ENCODE assay signal across 8 mouse cellular contexts in genomic region chr14:50870805-50871143, GRCm38 (mm10). TPM values are rescaled to one million over a fixed set of nuclear protein-coding genes. Genes with fewer than 3 reads are reported as not detected.
DNase-seq lines count a peak whose midpoint lies in the region; ATAC-seq and TF ChIP-seq lines count a peak whose summit lies in the region.

No protein-coding gene starts in this region.

- H3K4me2 ChIP-seq in heart, embryonic 11.5 days: peak overlapping the region; percentile 57
- H3K4me2 ChIP-seq in hindbrain, embryonic 14.5 days (replicated peaks): peak overlapping the region; percentile 63

- H3K4me3 ChIP-seq in heart, embryonic 11.5 days (ENCODE audit: low read depth, low read length): peak overlapping the region; percentile 65
- H3K4me3 ChIP-seq in G1E (ENCODE audit: low read depth, low read length): peak overlapping the region; percentile 77
- H3K4me3 ChIP-seq in hindbrain, embryonic 14.5 days (replicated peaks; ENCODE audit: low read length): peak overlapping the region; percentile 44

- intact Hi-C loops in heart, postnatal 36 days (cut with DNase I): loop anchor here (5.0 to 10.0 kb wide), 2 partner anchors 62 to 194 kb away; partner anchors contain the start of genes Pip4p1 and Pnp

- no peaks in the 10 kb centered on the region for H3K4me1 ChIP-seq in heart, embryonic 11.5 days (ENCODE audit: control insufficient read depth, insufficient read depth, low read length)
- H3K4me1 ChIP-seq in G1E (ENCODE audit: insufficient read depth, low read depth, low read length): peaks cover 17% of the 10 kb centered on the region
- H3K4me1 ChIP-seq in hindbrain, embryonic 14.5 days (replicated peaks; ENCODE audit: control insufficient read depth, insufficient read depth, low read length): 0 out of 2 replicates have a peak, but pooled peaks cover 5% of the 10 kb centered on the region

- no peak for ATAC-seq in heart, embryonic 11.5 days (replicated peaks; ENCODE audit: insufficient number of reproducible peaks, low FRiP score, low TSS enrichment)
- no peak for ATAC-seq in G1E (ENCODE audit: extremely low read depth, insufficient number of reproducible peaks, low FRiP score, poor library complexity, severe bottlenecking)
- no peak for ATAC-seq in hindbrain, embryonic 14.5 days (ENCODE audit: low FRiP score)

- no peak for TF ChIP-seq CTCF in G1E (IDR thresholded peaks at IDR 0.05; ENCODE audit: low read depth, low read length)

- H3K9ac ChIP-seq in heart, embryonic 11.5 days (ENCODE audit: low read depth, low read length): peak overlapping the region; percentile 78
- peak overlapping the region; percentile 60 for H3K9ac ChIP-seq in hindbrain, embryonic 14.5 days

- no peak for DNase-seq in heart, postnatal 36 days
- DNase-seq in G1E (ENCODE audit: low spot score): no peak
- no peak for DNase-seq in hindbrain, embryonic 14.5 days (ENCODE audit: low spot score)
- DNase-seq in lung, postnatal 36 days: peak; percentile 51
- DNase-seq in layer of hippocampus, adult 9-11 months: no peak
- no peak for DNase-seq in adrenal gland, adult 2 months
- DNase-seq in urinary bladder, postnatal 14 days (ENCODE audit: low spot score): no peak

- H3K36me3 ChIP-seq in heart, embryonic 11.5 days (ENCODE audit: control insufficient read depth, insufficient read depth, low read length): no peaks in the 10 kb centered on the region
- peaks cover 32% of the 10 kb centered on the region for H3K36me3 ChIP-seq in G1E (replicated peaks)
- H3K36me3 ChIP-seq in hindbrain, embryonic 14.5 days (replicated peaks; ENCODE audit: control insufficient read depth, insufficient read depth): no peaks in the 10 kb centered on the region

- WGBS in heart, embryonic 11.5 days (ENCODE audit: insufficient replicate concordance): 30% methylated on average over 5 of the region's 5 CpGs
- 23% methylated on average over 5 of the region's 5 CpGs for WGBS in hindbrain, embryonic 14.5 days

- no peak overlapping the region for H3K27ac ChIP-seq in heart, embryonic 11.5 days (ENCODE audit: low read depth, low read length)
- 0 out of 2 replicates have a peak overlapping the region, but pooled peaks have one; percentile 15 for H3K27ac ChIP-seq in hindbrain, embryonic 14.5 days

- H3K27me3 ChIP-seq in heart, embryonic 11.5 days (ENCODE audit: control insufficient read depth, insufficient read depth, low read length): no peaks in the 10 kb centered on the region
- H3K27me3 ChIP-seq in G1E (ENCODE audit: insufficient read depth, low read length): no peaks in the 10 kb centered on the region
- no peaks in the 10 kb centered on the region for H3K27me3 ChIP-seq in hindbrain, embryonic 14.5 days (ENCODE audit: control insufficient read depth, insufficient read depth, low read length)

- no peaks in the 10 kb centered on the region for H3K9me3 ChIP-seq in heart, embryonic 11.5 days (replicated peaks; ENCODE audit: control insufficient read depth, low read length)
- H3K9me3 ChIP-seq in G1E (replicated peaks): no peaks in the 10 kb centered on the region
- H3K9me3 ChIP-seq in hindbrain, embryonic 14.5 days (ENCODE audit: control insufficient read depth, low read length): no peaks in the 10 kb centered on the region

RNA-seq across cellular contexts. Expression of gene Tep1, which starts 0.4 kb away (rescaled TPM):
- polyA plus RNA-seq in heart, embryonic 11.5 days (2014; fragmentation: Nextera tagmentation; extraction: Ambion mirVana): 4.4 and 6.5 TPM in 2 replicates
- total RNA-seq in heart, postnatal 36 days (2021): 10 to 100 TPM; 10.3 to 13.9 TPM
- 17.0 and 21.3 TPM in 2 replicates for total RNA-seq in G1E (2014; fragmentation: Nextera tagmentation)
- total RNA-seq in G1E (2017): 29.1 and 29.9 TPM in 2 replicates
- polyA plus RNA-seq in G1E (2012): 2.7 and 3.3 TPM in 2 replicates
- 3.3 TPM in 2 replicates for polyA plus RNA-seq in hindbrain, embryonic 14.5 days (2014; fragmentation: Nextera tagmentation; extraction: Ambion mirVana)
- total RNA-seq in adrenal gland, adult 2 months (2021): 10 to 100 TPM; 15.5 to 17.5 TPM
- polyA plus RNA-seq in adrenal gland, adult 2 months (2012; rRNA removed): 16.0 and 18.9 TPM in 2 replicates

RNA-seq across cellular contexts. Expression of gene Klhl33, which starts 26.5 kb away (rescaled TPM):
- 0.11 TPM in 1 of 2 replicates, not detected in the other for polyA plus RNA-seq in heart, embryonic 11.5 days (2014; fragmentation: Nextera tagmentation; extraction: Ambion mirVana)
- 10 to 100 TPM; 27.6 to 43.8 TPM for total RNA-seq in heart, postnatal 36 days (2021)
- total RNA-seq in G1E (2014; fragmentation: Nextera tagmentation) (not detected in 2 replicates), G1E (2017) (0.17 and 0.22 TPM in 2 replicates)
- not detected in 2 replicates for polyA plus RNA-seq in G1E (2012)
- 1.2 and 1.3 TPM in 2 replicates for polyA plus RNA-seq in hindbrain, embryonic 14.5 days (2014; fragmentation: Nextera tagmentation; extraction: Ambion mirVana)
- total RNA-seq in adrenal gland, adult 2 months (2021): 1 to 10 TPM in 1 of 2 experiments, under 1 TPM in 1; 0.46 to 1.0 TPM
- 0.45 and 1.0 TPM in 2 replicates for polyA plus RNA-seq in adrenal gland, adult 2 months (2012; rRNA removed)

RNA-seq across cellular contexts. Expression of gene Osgep, which starts 53.9 kb away (rescaled TPM):
- 124 and 136 TPM in 2 replicates for polyA plus RNA-seq in heart, embryonic 11.5 days (2014; fragmentation: Nextera tagmentation; extraction: Ambion mirVana)
- total RNA-seq in heart, postnatal 36 days (2021): 10 to 100 TPM; 75.7 to 79.2 TPM
- total RNA-seq in G1E (2014; fragmentation: Nextera tagmentation) (25.6 and 29.9 TPM in 2 replicates), G1E (2017) (94.9 and 117 TPM in 2 replicates)
- polyA plus RNA-seq in G1E (2012): 29.3 and 42.4 TPM in 2 replicates
- polyA plus RNA-seq in hindbrain, embryonic 14.5 days (2014; fragmentation: Nextera tagmentation; extraction: Ambion mirVana): 107 and 118 TPM in 2 replicates
- total RNA-seq in adrenal gland, adult 2 months (2021): 10 to 100 TPM; 37.7 to 45.0 TPM
- polyA plus RNA-seq in adrenal gland, adult 2 months (2012; rRNA removed): 149 and 171 TPM in 2 replicates

RNA-seq across cellular contexts. Expression of gene Apex1, which starts 54.0 kb away (rescaled TPM):
- polyA plus RNA-seq in heart, embryonic 11.5 days (2014; fragmentation: Nextera tagmentation; extraction: Ambion mirVana): 177 and 188 TPM in 2 replicates
- total RNA-seq in heart, postnatal 36 days (2021): 10 to 100 TPM; 27.7 to 28.1 TPM
- 133 and 142 TPM in 2 replicates for total RNA-seq in G1E (2014; fragmentation: Nextera tagmentation)
- 165 and 174 TPM in 2 replicates for total RNA-seq in G1E (2017)
- 162 and 174 TPM in 2 replicates for polyA plus RNA-seq in G1E (2012)
- 165 and 171 TPM in 2 replicates for polyA plus RNA-seq in hindbrain, embryonic 14.5 days (2014; fragmentation: Nextera tagmentation; extraction: Ambion mirVana)
- 10 to 100 TPM; 54.7 to 80.9 TPM for total RNA-seq in adrenal gland, adult 2 months (2021)
- polyA plus RNA-seq in adrenal gland, adult 2 months (2012; rRNA removed): 20.9 and 27.1 TPM in 2 replicates

RNA-seq across cellular contexts. Expression of gene Pip4p1, which starts 59.9 kb away (rescaled TPM):
- 30.3 and 33.6 TPM in 2 replicates for polyA plus RNA-seq in heart, embryonic 11.5 days (2014; fragmentation: Nextera tagmentation; extraction: Ambion mirVana)
- total RNA-seq in heart, postnatal 36 days (2021): 10 to 100 TPM; 24.5 to 27.2 TPM
- total RNA-seq in G1E (2014; fragmentation: Nextera tagmentation) (23.2 and 45.6 TPM in 2 replicates), G1E (2017) (31.1 and 32.7 TPM in 2 replicates)
- polyA plus RNA-seq in G1E (2012): 99.9 and 126 TPM in 2 replicates
- 93.1 and 100.0 TPM in 2 replicates for polyA plus RNA-seq in hindbrain, embryonic 14.5 days (2014; fragmentation: Nextera tagmentation; extraction: Ambion mirVana)
- total RNA-seq in adrenal gland, adult 2 months (2021): 10 to 100 TPM; 56.7 to 69.6 TPM
- 120 and 125 TPM in 2 replicates for polyA plus RNA-seq in adrenal gland, adult 2 months (2012; rRNA removed)
